Mouse (Mus musculus): Measurements from ENCODE around the gene Tubgcp6.
A peak's percentile ranks its signal among the peaks of the same experiment; 100 is the strongest.

Tubgcp6 gene

DNA sequence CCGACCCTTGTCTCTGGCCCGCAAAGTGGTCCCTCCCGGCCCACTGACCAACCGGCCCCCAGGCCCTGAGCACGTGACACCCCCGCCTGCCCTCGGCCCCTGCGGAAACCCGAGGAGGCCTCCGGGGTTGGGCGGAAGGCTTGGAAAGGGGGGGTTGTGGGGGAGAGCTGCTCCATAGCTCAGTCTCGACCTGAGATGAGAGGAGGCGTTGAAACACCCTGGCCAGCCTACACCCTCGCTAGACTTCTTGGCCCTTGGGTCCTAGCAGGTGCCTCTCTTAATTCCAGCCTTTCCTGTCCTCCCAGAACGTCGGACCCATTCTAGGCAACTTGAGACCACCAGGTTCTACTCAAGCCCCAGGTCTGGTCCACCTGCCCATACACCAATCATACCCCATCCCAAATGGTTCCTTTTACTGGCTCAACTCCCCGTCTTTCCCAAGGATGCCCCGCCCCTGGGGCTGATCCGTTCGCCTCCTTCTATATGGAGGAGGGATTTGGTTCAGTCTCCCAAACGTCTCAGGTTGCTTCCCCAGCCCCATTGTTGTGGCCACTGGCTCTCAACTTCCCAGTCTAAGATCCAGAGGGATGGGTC is 17.8 kb upstream of the Tubgcp6 start, which contains the start of gene Mapk12:
Gene Mapk12, minus strand, starts transcription at position 45 of the 594 bp plus-strand sequence.
- DNase-seq = peak; percentile 59 to 77

DNA sequence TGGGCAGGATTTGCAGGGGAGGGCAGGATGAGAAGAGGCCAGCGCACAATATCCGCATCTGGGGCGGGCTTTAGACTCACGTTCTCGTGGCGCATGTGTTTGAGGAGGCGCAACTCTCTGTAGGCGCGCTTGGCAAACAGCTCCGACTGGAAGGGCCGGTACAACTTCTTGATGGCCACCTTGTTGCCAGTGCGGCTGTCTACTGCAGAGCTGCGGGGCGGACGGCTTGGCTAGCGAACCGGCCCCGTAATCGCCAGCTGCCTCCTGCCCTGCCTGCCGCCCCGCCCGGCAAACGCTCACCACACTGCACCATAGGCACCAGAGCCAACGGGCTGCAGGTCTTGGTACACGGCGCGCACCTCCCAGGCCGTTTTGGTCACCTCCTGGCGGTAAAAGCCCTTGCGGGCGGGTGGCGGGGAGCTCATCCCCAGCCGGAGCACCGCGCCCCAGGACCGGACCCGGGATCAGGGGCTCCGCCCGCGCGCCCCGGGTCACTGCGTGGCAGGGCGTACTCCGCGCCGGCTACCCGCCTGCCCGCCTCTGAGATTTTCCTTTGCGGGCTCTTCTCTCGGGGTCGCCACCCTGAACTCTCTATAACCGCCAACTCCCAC is 17.2 kb upstream of the Tubgcp6 start:
- peak; percentile 47 to 62 for DNase-seq

DNA sequence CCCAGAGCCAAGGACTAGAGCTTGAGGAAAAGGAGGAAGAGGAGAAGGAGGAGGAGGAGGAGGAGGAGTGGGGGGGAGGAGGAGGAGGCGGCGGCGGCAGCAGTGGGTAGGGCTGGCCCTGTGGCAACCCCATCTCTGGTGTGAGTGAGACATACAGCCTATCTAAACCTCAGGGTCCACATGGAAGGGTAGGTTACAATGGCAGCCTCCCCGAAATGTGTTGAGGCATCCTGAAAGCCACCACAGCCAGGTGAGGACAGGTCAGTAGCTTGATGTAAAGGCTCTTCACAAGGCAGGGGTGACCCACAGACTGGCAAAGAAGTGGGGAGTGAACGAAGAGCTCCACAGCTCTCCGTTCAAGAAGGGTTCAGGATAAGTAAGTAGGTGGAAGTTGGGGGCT is 15.6 kb upstream of the Tubgcp6 start:
- no peak for DNase-seq

DNA sequence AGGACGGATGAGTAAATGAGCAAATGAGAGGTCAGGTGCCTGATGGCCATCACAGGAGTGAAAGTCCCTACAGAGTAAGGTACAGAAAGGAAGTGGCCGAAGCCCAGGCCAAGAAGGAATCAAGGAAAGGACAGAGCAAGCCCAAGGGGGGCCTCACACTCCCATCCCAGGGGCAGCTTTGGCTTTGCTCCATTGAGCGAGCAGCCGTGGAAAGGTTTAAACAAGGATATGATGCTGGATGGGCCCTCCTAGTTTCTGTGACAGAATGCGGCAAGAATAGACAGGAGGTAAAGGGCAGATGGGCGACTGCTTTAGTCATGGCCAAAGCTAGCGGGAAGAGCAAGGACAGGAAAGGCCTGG is 15.1 kb upstream of the Tubgcp6 start:
- DNase-seq = no peak

DNA sequence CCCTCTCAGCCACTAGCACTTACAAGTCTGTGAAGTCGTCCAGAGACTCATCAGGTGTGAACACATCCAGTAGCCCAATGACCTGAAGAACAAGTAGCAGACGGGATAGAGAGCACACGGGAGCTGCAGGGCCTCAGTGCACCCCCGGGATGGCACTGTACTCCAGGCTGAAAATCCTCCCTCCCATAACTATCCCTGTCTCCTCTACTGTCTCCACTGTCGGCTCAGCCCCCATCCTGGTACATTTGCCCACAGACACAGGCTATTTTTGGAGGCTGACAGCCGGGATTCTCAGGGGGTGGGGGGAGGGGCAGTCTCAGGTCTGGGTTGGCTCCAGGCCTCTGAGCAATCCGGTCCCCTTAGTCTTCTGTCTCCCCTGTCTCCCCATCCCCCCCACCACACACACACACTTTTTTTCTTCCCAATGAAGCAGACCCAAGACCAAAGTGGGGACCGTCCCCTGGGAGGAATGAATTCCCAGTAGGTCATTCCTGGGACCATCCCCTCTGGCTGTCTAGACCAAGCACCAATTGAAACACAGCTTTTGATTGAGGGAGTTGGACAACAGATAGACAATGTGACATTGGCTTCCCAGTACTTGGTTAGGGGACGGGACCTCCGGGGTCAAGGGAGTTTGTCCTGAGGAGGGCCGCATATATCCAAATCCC is 14.6 kb upstream of the Tubgcp6 start:
- DNase-seq = no peak

DNA sequence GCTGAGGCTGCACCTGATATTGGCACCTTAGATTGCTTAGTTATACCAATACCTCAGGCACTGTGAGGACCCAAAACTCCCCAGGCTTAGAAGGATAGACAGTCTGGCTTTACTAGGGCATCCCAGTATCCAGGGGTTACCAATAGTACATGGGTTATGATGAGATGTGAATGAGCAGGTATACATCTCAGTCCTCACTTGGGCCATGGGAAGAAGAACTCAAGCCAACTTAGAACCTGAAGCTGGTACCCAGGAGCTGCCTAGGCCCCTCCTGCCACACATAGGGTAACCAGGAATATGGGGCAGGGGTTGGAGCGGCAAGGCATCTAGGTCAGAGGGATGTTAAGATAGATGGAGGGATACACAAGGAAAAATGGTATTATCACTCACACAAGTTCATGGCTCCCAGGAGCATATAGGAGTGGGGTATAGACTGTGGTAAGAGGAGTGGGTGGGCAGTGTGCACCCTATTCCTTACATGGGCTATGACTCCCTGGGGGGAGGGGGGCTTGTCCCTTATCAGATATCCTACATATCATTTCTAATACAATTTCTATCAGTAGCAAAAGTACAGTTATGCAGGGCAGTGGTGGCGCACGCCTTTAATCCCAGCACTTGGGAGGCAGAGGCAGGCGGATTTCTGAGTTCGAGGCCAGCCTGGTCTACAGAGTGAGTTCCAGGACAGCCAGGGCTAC is 13.7 kb upstream of the Tubgcp6 start:
- no peak for DNase-seq

DNA sequence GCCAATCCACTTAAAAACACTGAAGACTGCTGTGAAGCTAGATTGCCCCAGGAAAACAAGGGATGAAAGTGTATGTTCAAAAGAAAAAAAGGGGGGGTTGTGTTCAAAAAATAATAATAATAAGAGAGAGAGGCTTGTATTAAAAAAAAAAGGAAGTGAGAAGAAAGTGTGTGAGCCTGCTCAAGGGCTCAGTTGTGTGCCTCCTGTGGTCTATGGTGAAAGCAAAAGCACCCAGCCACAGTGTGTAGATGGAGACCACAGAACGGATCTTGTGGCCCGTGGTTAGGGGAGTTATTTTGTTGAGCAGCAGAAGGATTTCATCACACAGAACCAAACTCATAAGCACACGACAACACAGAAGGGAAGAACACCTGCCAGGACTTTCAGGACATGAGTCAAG is 8.4 kb upstream of the Tubgcp6 start:
- DNase-seq = no peak

DNA sequence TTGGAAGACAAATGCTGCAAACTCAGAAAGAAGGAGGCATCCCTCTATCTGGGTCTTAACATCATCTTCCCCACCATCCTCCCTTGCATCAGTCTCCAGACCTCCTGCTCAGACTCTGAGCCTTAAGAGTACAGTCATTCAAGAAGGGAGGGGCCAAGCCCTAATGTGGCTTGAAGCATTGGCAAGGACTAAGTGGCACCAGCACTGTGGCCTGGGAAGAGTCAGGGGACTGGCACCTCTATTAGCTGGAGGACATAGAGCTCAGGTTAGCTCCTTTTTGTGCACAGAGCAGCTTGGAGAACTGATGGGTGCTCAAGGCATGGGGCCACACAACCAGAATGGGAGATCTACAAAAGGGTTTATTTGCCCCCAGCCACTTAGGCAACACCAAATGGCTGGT is 7.3 kb upstream of the Tubgcp6 start:
- no peak for DNase-seq

DNA sequence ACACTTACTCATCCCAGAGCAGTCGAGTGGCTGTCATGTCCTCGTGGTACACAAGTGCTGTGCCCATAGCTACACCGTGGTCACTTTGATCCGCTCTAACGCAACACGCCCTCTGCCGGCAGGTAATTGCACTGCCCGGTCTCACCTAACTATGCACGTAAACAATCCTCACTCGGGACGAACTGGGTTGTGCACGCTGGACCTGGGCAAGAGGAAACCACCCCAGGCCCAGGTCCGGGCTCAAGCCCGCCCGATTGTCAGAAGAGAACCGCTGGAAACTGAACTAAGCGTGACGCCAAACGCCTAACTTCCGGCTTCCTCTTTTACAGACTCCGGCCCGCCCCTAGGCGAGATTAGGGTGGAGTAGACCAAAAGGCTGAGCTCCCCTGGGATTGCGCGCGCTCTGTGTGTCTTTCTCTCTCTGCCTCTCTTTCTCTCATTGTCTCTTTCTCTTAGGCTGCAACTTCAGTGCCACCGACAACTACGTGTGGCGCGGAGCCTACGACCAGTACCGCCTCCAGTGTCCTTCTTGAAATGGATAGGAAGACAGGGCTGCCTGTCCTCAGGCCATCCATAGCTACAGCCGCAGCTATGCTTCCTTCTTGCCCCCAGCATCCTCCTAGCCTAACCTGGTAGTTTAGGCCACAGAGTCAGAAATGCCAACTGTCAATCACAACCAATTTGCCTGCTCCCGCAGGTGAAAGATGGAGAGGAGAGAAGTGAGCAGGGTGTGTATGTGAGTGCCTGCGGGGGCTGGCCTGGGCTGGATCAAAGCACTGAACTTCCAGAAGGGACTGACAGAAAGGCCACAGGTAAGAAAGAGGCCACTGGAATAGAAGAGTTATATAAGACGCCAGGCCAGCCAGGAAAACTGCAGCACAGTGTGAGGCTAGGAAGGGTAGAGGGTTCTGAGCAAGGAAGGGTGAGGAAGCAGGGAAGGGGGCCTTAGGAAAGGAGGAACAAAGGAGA is 5.8 kb upstream of the Tubgcp6 start, which contains the start of gene Hdac10:
Gene Hdac10, minus strand, starts transcription at position 319 of the 969 bp plus-strand sequence.
- peak; percentile 90 to 92 for DNase-seq

DNA sequence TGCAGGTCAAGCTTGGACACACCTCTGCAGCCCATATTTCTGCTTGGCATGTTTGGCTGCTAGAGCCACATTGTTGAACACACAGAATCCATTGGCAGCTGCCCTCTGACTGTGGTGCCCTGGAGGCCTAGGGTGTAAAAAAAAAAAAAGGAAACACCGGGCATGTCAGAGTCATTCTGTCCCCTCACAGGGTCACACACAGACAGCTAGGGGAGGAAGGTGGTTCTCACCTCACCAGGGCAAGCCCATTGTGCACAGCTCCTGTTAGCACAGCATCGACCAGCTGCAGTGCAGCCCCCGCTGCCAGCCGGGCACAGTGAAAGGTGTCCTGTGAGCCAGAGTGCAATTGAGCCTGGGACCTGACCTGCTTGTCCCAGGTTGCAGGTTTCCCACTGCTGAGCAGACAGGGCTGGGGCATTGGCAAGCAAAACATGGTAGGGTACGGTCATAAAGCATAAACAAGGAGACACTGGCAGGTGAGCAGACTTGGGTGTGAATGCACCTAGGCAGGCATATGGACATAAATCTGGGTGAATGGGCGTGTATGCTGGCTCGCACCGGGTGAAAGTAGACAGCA is 4.5 kb upstream of the Tubgcp6 start:
- no peak for DNase-seq

DNA sequence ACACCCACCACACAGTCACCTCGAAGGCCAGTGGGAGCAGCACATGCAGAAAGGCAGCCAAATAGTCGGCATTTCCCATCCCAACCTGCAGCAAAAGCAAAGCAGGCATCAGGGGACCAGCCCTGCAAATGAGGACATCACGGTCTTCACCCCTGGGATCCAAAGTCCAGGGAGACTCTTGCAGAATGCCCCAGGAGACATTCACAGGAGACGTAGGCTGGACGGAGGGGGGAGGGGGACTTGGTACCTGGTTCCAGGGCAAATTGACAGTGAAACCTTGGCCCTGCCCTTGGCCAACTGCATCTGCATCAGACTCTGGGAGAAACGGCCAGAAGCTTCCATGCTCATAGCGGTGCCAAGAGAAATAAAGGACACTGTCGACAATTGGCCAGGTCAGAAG is 3.7 kb upstream of the Tubgcp6 start:
- DNase-seq = no peak

DNA sequence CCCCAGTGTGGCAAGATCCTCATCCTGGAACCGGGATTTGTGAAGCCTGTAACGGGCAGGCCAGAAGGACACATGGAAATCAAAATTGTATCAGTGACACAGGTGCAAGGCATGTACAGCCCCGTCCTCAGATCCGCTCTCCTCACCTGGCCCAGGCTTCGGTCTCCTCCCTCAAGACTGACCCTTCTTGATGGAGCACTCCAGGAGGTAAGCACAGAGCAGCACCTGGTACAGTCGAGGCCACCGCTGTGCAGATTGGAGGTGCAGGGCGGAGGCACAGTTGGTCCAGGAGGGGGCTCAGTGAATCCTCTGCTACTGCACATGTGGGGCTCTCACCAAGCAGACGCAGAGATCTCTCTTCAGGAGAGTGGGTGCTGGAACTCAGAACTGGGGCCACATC is 2.4 kb upstream of the Tubgcp6 start:
- DNase-seq = no peak

DNA sequence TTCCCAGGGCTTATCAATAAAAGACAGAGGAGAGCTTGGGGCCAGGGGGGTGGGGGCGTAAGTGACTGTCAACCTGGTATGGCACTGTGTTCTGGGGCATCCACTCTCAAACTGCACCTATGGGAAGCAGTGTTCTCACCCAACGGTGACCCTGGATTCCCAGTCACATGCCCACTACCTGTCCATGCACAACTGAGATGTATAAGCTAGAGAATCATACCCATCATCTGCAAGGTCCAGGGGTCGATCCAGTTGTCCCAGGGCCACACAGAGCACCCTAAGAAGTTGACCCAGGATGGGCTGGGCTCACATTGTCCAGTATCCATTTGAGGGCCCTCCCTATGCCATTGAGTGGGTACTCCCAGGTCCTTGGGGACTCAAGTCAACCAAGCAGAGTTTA is 1.4 kb upstream of the Tubgcp6 start:
- no peak for DNase-seq

DNA sequence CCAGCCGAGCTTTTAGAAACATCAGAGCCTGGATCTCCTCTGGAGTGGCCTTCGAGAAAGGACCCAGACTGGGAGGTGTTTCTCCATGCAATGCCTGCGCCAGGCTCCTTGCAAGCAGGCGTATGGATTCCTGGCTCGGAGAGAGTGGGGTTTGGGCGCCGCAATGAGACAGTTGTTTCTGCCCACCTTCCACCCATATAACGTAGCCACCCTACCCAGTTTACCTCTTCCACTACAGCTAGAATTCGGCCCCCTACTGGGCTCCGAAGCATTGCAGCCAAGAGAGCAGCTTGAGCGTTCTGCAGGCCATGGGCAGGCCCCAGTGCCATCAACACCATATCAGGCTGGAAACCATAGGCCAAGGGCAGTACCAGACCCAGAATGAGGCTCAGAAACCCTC is 683 bp upstream of the Tubgcp6 start:
- peak; percentile 75 to 83 for DNase-seq

DNA sequence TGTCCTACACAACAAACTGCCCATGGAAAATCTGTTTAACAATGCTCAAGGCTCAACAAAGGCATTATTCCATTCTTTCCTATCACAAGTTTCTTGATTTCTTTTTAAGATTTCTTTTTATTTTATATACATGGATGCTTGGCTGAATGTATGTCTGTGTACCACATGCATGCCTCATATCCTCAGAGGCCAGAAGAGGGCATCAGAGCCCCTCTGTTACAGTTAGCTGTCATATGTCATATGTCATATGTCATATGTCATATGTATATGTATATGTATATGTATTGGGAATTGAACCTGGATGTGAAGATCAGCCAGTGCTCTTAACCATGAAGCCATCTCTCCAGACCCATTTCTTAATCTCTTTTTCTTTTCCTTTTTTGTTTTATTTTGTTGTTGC is 4.9 kb downstream of the Tubgcp6 start:
- no peak for DNase-seq

DNA sequence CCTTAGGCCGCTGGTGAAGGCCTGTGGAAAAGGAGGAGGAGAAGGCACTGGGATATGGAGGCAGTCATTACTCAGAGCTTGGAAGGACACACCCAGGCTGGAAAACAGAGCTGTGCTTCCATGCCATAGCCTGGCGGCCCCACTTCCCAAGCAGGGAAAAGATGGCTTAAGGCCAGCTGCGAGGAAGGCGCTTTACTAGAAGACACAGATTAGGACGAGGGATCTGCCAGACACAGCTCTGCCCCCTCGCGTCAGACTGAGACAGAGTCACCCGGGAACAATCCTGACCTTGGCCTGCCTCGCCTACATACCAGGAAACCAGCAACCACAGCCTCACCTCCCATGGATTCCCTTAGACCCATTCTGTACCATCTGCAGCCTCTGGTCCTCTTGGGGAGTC is 12.8 kb downstream of the Tubgcp6 start:
- DNase-seq = no peak

DNA sequence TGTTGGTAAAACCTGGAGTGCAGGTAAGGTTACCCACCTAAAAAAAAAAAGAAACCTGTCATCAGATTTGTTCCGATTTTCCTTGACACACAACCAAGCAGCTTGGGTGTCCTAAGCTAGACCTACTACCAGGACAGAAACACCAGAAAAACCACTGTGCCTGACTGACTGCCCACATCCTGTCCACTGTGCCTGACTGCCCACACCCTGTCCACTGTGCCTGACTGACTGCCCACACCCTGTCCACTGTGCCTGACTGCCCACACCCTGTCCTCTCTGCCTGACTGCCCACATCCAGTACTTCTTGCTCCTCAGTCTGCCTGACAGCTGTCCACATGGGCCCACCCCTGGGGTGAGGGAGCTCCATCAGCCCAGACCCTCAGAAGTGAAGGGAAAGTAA is 15.9 kb downstream of the Tubgcp6 start:
- DNase-seq = no peak

DNA sequence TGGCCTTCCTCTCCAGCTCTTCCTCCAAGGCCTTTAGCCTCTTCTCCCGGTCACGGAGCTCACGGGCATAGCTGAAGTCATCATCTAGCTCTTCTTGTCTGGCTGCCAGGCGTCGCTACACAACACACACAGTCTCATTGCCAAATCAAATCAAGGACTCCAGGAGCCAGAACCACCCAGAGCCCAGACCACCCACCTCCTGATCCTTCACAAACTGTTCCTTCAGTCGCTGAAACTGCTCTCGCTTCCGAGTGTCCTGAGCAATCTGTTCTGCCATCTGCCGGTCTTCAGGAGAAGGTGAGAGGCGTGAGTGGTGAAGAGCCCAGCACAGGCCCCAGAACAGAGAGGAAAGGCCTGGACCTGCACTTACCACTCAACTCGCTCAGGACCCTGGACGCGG is 16.8 kb downstream of the Tubgcp6 start:
- no peak for DNase-seq

DNA sequence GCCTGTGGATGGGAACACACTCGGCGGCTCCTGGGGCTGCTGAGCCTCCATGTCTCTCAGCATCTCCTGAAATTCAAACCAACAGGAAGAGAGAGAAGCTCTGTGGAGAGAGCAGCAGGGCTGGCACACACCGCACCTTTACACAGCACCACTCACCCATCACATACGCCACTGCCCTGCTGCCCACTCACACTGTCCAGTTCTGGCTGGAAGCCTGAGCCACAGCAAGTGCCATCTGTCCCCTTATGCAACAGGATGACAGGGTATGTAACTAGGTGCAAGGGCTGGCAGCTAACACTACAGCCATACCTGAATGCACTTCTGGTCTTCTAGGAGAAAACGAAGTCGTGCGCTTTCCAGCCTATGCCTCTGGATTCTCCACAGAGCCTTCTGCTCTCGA is 18.5 kb downstream of the Tubgcp6 start:
- no peak for DNase-seq

DNA sequence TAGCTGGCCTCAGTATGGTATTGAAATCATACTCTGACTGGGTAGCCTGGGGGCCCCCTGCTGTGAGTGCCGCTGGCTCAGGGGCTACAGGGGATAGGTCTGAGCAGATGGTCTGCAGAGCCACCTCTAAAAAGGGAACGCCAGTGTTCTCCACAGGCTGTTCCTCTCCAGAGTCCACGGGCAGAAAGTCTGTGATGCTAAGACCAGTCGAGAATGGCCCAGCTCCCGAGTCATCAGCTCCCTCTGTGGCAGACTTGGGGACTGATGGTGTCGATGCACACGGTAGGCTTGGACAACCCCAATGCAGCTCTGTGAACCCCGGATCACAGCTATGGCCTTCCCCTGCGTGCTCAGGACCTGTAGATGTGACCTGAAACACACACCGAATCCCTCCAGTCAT is 19.0 kb downstream of the Tubgcp6 start:
- DNase-seq = no peak

DNA sequence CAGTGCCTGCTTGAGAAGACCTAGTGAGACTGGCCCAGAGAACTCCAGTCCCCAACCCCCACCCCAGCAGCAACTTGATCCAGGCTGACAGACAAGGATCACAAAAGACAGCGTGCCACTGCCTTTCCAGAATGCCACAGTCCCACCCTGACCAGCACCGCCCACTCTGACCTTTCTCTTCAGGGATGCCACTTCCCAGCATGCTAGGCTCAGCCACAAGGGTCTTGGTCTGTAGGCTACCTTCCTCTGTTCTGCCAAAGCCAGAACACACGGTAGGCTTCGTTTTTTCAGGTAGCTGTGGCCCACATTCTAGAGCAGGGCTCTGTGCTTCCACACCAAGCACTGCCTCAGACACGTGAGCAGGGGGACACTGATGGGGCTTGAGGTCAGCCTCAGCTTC is 20.3 kb downstream of the Tubgcp6 start:
- no peak for DNase-seq

DNA sequence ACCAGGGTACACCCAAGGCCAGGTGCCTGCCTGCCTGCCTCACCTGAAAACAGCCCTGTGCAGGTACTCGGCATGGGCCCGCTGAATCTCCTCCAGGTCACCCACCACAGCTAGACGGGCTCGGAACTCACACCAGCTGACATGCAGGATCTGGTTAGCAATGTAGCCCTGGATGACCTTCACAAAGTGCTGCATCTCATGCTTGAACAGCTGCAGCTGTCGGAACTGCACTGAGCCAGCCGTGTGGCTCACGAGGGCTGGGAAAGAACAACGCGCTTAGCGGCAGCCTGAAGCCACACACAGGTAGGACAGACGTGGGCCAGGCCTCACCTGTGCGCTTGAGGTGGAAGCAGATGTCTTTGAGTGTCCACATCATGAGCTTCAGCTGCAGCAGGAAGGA is 22.1 kb downstream of the Tubgcp6 start:
- peak in 1 of 2 experiments; percentile 20 for DNase-seq

Measured in kidney, postnatal 4 days (tissue).